Mouse (Mus musculus): ENCODE results near the gene Rgs10.

DNA sequence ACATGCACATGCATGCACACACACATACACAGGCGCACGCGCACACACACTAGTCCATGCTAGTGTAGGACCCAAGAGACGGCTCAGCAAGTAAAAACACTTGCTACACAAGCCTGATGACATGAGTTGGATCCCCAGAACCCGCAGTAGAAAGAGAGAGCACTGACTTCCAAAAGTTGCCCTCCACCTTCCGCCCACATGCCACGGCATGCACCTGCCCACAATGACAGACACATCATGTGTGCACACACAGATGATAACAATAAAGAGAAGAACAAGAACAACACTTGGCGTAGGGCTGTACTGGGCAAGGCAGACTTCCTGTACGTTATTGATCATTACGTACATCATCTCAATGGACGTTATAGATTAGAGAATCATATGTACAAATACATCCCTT, 44.4 kb downstream of the Rgs10 start:
- TF ChIP-seq CTCF (IDR thresholded peaks at IDR 0.05; ENCODE audit: insufficient read depth, low read depth, low read length) (no peak), POLR2A (IDR thresholded peaks at IDR 0.05; ENCODE audit: insufficient read depth, low read depth, low read length) (no peak)

Data from olfactory bulb, adult 2 months (tissue).